Mouse (Mus musculus) megakaryocyte, embryonic 14.5 days (primary cell): Measurements from ENCODE around the gene Arhgef33.

Experiments used
- FLI1 ChIP-seq: IDR thresholded peaks from 2 replicates; pipeline ENCODE4 v1.6.1; 2012; ENCODE audit warnings: low read length, inconsistent platforms, mixed read lengths
- GATA1 ChIP-seq: IDR thresholded peaks from 3 replicates; pipeline ENCODE4 v1.6.1; 2012; ENCODE audit warnings: mixed read lengths, low read length, inconsistent platforms, borderline replicate concordance

GRCm38 (mm10) chr17:80426171-80426570 lies 119.0 kb downstream of the Arhgef33 start:
- TF ChIP-seq GATA1 (no peak), FLI1 (no peak)
